Mouse (Mus musculus): ENCODE measurements around the gene Hmgb3.

GRCm38 (mm10) chrX:71544731-71545130 lies 11.0 kb upstream of the Hmgb3 start:
- TF ChIP-seq CTCF (IDR thresholded peaks at IDR 0.05; ENCODE audit: control insufficient read depth, insufficient read depth, low read length), result no peak
- no peak for TF ChIP-seq POLR2A (IDR thresholded peaks at IDR 0.05; ENCODE audit: borderline replicate concordance, control insufficient read depth, low read depth, low read length)
